Mouse (Mus musculus) MEL (cell line): ENCODE data around the gene Amz1. TPM values are rescaled to one million over a fixed set of nuclear protein-coding genes. Genes with fewer than 3 reads are reported as not detected.

Experiments used
- DNase-seq: peaks from one replicate; pipeline ENCODE4 v3.0.0; 2011; ENCODE audit warnings: low read depth, low spot score
- H3K27ac ChIP-seq: 2 replicates; pipeline ENCODE4 v1.5.1; 2012; ENCODE audit warnings: low read depth, mild to moderate bottlenecking, control low read depth, low read length, moderate library complexity; ENCODE audit not compliant: control insufficient read depth
- H3K27me3 ChIP-seq, 2 experiments: fragments of 150-350 bp in 1 of 2; sonication (generic) in 1 of 2; 2 replicates each; pipeline ENCODE4 v1.6.1; 2012; ENCODE audit warnings: low read length in 2 of 2, mild to moderate bottlenecking in 2 of 2, improper control_type of control experiment in 1 of 2, moderate library complexity in 1 of 2; ENCODE audit not compliant: insufficient read depth in 2 of 2, control insufficient read depth in 1 of 2
- H3K36me3 ChIP-seq, 2 experiments: 2 replicates each; pipeline ENCODE4 v1.6.1; 2012 to 2014; ENCODE audit warnings: low read length in 2 of 2, improper control_type of control experiment in 1 of 2, inconsistent platforms in 1 of 2, mild to moderate bottlenecking in 1 of 2; ENCODE audit not compliant: insufficient read depth in 2 of 2, control insufficient read depth in 1 of 2
- H3K4me1 ChIP-seq, 2 experiments: fragments of 150-350 bp in 1 of 2; sonication (generic) in 1 of 2; 2 replicates each; pipeline ENCODE4 v1.6.1; 2012; ENCODE audit warnings: low read length in 2 of 2, improper control_type of control experiment in 1 of 2, mild to moderate bottlenecking in 1 of 2; ENCODE audit not compliant: insufficient read depth in 2 of 2, control insufficient read depth in 1 of 2
- H3K4me3 ChIP-seq, 2 experiments: fragments of 150-350 bp in 1 of 2; sonication (generic) in 1 of 2; 2 replicates each; pipeline ENCODE4 v1.5.1; 2012; ENCODE audit warnings: low read depth in 2 of 2, low read length in 2 of 2, mild to moderate bottlenecking in 2 of 2, moderate library complexity in 2 of 2, control low read depth in 1 of 2, improper control_type of control experiment in 1 of 2; ENCODE audit not compliant: control insufficient read depth in 1 of 2, insufficient read depth in 1 of 2
- H3K79me2 ChIP-seq: 2 replicates; pipeline ENCODE4 v1.6.1; 2012; ENCODE audit warnings: mild to moderate bottlenecking, low read length, moderate library complexity; ENCODE audit not compliant: control insufficient read depth, poor library complexity, insufficient read depth
- H3K9ac ChIP-seq: 2 replicates; pipeline ENCODE4 v1.6.1; 2012; ENCODE audit warnings: low read depth, mild to moderate bottlenecking, control low read depth, low read length, moderate library complexity; ENCODE audit not compliant: control insufficient read depth, poor library complexity, severe bottlenecking
- H3K9me3 ChIP-seq: fragments of 150-350 bp; sonication (generic); replicated peaks from 2 replicates; pipeline ENCODE4 v1.6.1; 2012; ENCODE audit warnings: mild to moderate bottlenecking, low read length, improper control_type of control experiment, moderate library complexity; ENCODE audit not compliant: insufficient read depth
- CHD1 ChIP-seq: IDR thresholded peaks from 2 replicates; pipeline ENCODE4 v1.6.1; 2012; ENCODE audit warnings: low read depth, mild to moderate bottlenecking, inconsistent platforms, low read length, improper control_type of control experiment
- E2F4 ChIP-seq: IDR thresholded peaks from 2 replicates; pipeline ENCODE4 v1.6.1; 2011; ENCODE audit warnings: low read depth, low read length, improper control_type of control experiment, borderline replicate concordance
- ETS1 ChIP-seq: IDR thresholded peaks from 2 replicates; pipeline ENCODE4 v1.6.1; 2012; ENCODE audit warnings: low read depth, mild to moderate bottlenecking, inconsistent platforms, low read length, improper control_type of control experiment, moderate library complexity
- MXI1 ChIP-seq: IDR thresholded peaks from 2 replicates; pipeline ENCODE4 v1.6.1; 2011; ENCODE audit warnings: mild to moderate bottlenecking, low read depth, low read length, improper control_type of control experiment
- NRF1 ChIP-seq: IDR thresholded peaks from 2 replicates; pipeline ENCODE4 v1.6.1; 2014; ENCODE audit warnings: low read depth, mild to moderate bottlenecking, inconsistent platforms, low read length, improper control_type of control experiment, moderate library complexity; ENCODE audit not compliant: poor library complexity, insufficient read depth, severe bottlenecking
- RCOR1 ChIP-seq: IDR thresholded peaks from 2 replicates; pipeline ENCODE4 v1.6.1; 2012; ENCODE audit warnings: low read depth, mild to moderate bottlenecking, inconsistent platforms, low read length, improper control_type of control experiment
- TAL1 ChIP-seq: IDR thresholded peaks from 2 replicates; pipeline ENCODE4 v1.6.1; 2012; ENCODE audit warnings: mild to moderate bottlenecking, inconsistent platforms, low read length, moderate library complexity, mixed read lengths
- USF1 ChIP-seq: IDR thresholded peaks from 2 replicates; pipeline ENCODE4 v1.6.1; 2014; ENCODE audit warnings: low read depth, mild to moderate bottlenecking, inconsistent platforms, low read length, improper control_type of control experiment, moderate library complexity
- USF2 ChIP-seq, 2 experiments: IDR thresholded peaks; 2 replicates each; pipeline ENCODE4 v1.6.1; 2011 to 2012; ENCODE audit warnings: improper control_type of control experiment in 2 of 2, low read length in 2 of 2, borderline replicate concordance in 1 of 2, inconsistent platforms in 1 of 2, low read depth in 1 of 2, mild to moderate bottlenecking in 1 of 2; ENCODE audit not compliant: insufficient read depth in 1 of 2
- ZNF384 ChIP-seq: IDR thresholded peaks from 2 replicates; pipeline ENCODE4 v1.6.1; 2012; ENCODE audit warnings: low read depth, mild to moderate bottlenecking, inconsistent platforms, low read length, improper control_type of control experiment
- polyA plus RNA-seq, 2 experiments: library from polyadenylated mRNA; stranded (reverse) in 1 of 2; unstranded in 1 of 2; fragments of >175 nt in 1 of 2; fragments of >200 nt in 1 of 2; gene quantifications; 2 replicates each; pipeline versions ENCODE4 v1.2.1 to v1.2.4; 2012; ENCODE audit warnings: low replicate concordance in 2 of 2, low read depth in 1 of 2; ENCODE audit not compliant: insufficient read length in 2 of 2, insufficient read depth in 1 of 2, missing spikeins in 1 of 2
- total RNA-seq: library from RNA; depleted of rRNA; stranded (reverse); fragments of 300-350 nt; gene quantifications from 2 replicates; pipeline ENCODE4 v1.2.3, GENCODE M21; 2012

Gene Amz1
- total and polyA plus RNA-seq, 3 experiments = 0.68 to 1.7 TPM; not detected in 1

DNA sequence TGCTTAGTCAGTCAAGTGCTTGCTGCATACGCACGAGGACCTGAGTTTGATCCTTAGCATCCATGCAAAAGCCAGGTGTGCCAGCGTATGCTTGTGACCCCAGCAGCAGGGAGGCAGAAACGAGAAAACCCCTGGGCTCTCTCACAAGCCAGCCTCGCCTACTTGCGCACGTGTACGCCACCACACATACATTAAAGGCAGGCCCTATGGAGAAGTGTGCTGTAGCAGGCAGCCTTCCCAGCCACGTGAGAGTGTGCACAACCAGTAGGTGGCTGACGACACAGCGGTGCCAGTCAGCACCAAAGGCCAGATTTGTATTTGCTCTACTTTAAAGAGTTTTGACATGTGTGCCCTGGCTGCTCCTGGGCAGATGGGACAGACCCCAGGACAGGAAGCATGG is 48.3 kb upstream of the Amz1 start:
- H3K4me3 ChIP-seq = no peak overlapping the region
- H3K79me2 ChIP-seq = no peaks in the 10 kb centered on the region
- no peaks in the 10 kb centered on the region; a peak in 1 of 4 replicates for H3K36me3 ChIP-seq
- no peak for DNase-seq
- H3K4me1 ChIP-seq = no peaks in the 10 kb centered on the region
- H3K27me3 ChIP-seq = no peaks in the 10 kb centered on the region
- H3K27ac ChIP-seq = no peak overlapping the region
- H3K9ac ChIP-seq = no peak overlapping the region
- TF ChIP-seq CHD1 (no peak), ETS1 (no peak), USF1 (no peak), E2F4 (no peak), RCOR1 (no peak), USF2 (IDR thresholded peaks at IDR 0.05; ENCODE audit: borderline replicate concordance in 1 of 2, insufficient read depth in 1 of 2, low read depth in 1 of 2, low read length in 2 of 2) (no peak), TAL1 (no peak), NRF1 (no peak), MXI1 (no peak)
- H3K9me3 ChIP-seq = no peaks in the 10 kb centered on the region

GRCm38 (mm10) chr5:140677137-140677536 is 46.8 kb upstream of the Amz1 start:
- Histone ChIP-seq H3K9ac (no peak overlapping the region), H3K9me3 (no peaks in the 10 kb centered on the region), H3K79me2 (no peaks in the 10 kb centered on the region), H3K36me3 (no peaks in the 10 kb centered on the region), H3K27me3 (no peaks in the 10 kb centered on the region), H3K4me1 (no peaks in the 10 kb centered on the region), H3K27ac (no peak overlapping the region), H3K4me3 (no peak overlapping the region)
- TF ChIP-seq ZNF384 (no peak), E2F4 (no peak)
- no peak for DNase-seq

- no peak overlapping the region for H3K9ac ChIP-seq
- no peaks in the 10 kb centered on the region for H3K4me1 ChIP-seq
- H3K79me2 ChIP-seq = no peaks in the 10 kb centered on the region
- H3K27me3 ChIP-seq = no peaks in the 10 kb centered on the region
- no peak overlapping the region for H3K27ac ChIP-seq
- TF ChIP-seq NRF1 = no peak
- TF ChIP-seq, all 39 proteins: peak for 0
- no peak for DNase-seq
- no peaks in the 10 kb centered on the region for H3K9me3 ChIP-seq
- H3K4me3 ChIP-seq = no peak overlapping the region
- no peaks in the 10 kb centered on the region for H3K36me3 ChIP-seq
These were observed 43.9 kb upstream of the Amz1 start for GRCm38 (mm10) chr5:140680051-140680450.
